Mouse (Mus musculus) mouse embryonic stem cell (cell line): Measurements from ENCODE around the gene Nfatc2.

ENCODE experiments used
- in situ Hi-C, 2 experiments: fragments of 300-500 bp; cut with MboI; formaldehyde crosslinking; loops; 1 replicate in 1 of 2; 3 replicates in 1 of 2; pipeline ENCODE4 v1.14.3; 2019 to 2020; ENCODE audit warnings: low sequenced_read_pairs in 2 of 2, low pct_unique_long_range_greater_than_20kb in 1 of 2, mixed read lengths in 1 of 2; ENCODE audit not compliant: unreplicated experiment in 1 of 2

Nfatc2 gene

DNA sequence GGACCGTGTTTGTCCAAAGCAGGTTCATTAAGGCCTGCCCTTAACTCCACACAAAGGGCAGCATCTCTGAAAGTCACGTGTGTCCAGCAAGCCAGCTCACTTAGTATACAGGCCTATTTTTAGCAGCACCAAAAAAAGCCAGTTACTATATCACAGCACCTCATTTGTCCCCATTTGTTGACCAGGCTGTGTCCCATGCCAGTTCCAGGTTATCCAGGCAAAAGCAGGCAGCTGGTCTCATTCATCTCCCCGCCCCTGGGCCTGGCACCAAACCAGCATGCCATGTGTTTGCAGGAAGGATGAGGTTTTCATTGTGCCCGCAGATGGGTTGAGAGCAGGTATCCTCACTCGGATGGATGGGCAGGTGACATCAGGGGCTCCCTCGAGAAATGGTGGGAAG is 16.6 kb downstream of the Nfatc2 start:
- in situ Hi-C loops, result no loop called here

DNA sequence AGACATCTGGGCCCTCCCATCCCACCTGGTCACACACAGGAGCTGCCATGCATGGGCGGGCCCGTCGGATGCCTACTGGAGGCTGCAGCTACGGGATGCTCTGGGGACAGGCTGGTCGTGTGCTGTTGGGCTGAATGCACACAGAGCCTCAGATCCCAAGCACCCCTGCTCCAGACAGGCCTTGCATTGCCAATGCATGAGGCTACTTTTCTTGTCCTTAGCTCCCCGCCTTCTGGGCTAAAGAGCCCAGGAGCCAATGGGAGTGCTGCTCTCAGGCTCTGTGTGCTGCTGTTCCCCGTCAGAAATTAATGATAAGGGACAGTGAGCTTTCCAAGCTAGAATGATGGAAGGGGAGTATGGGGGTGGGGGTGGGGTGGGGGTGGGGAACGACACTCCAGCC is 17.0 kb downstream of the Nfatc2 start:
- in situ Hi-C loops, result no loop called here

DNA sequence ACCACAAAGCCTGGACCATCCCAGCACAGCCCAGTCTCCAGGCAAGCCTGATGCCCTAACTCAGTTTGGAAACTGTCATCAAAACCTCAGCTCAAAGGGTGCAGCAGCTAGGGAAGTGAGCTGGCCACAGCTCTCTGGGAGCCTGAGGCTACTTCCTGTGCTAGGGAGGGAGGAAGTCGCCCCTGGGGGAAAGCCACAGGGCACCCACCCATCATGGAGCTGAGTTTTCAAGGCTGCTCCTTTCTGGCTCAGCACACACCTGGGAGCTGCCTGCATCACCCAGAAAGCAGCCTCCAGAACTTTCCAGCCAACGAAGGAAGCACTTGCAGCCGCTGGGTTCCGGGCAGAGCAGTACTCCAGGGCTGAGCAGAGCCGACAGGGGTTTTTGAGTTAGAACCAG is 18.4 kb downstream of the Nfatc2 start:
- in situ Hi-C loops, result no loop called here

DNA sequence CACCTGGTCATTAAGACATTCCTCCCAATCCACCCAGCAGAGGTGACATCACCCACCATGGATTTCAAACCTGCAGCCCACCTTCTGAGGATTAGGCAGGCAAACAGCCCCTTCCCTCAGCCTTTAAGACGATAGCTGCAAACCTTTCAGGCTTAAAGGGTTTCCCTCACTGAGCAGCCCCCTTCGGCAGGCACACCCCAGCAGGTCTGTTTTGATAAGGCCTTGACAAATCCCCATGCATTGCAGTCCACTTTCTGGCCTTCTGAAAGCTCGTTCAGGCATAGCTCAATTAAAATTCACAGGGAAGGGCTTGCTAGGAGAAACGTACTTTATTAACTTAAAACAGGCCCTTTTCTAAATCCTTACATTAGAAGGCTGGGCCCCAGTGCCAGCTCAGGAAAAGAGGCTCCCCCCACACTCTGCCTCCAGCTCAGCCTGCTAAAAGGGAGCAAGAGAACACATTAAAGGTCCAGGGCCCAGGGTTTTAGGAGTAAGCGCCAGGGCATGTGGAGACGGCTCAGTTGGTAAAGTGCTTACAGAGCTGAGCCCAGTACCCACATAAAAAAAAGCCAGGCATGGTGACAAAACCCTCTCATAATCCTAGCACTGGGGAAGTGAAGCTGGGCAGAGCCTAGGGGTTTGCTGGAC is 20.1 kb downstream of the Nfatc2 start:
- in situ Hi-C loops, result no loop called here

GRCm38 (mm10) chr2:168580295-168580915 is 21.1 kb downstream of the Nfatc2 start:
- in situ Hi-C loops, result no loop called here

- in situ Hi-C loops, result no loop called here
Observed at GRCm38 (mm10) chr2:168579601-168580130, 21.8 kb downstream of the Nfatc2 start.

DNA sequence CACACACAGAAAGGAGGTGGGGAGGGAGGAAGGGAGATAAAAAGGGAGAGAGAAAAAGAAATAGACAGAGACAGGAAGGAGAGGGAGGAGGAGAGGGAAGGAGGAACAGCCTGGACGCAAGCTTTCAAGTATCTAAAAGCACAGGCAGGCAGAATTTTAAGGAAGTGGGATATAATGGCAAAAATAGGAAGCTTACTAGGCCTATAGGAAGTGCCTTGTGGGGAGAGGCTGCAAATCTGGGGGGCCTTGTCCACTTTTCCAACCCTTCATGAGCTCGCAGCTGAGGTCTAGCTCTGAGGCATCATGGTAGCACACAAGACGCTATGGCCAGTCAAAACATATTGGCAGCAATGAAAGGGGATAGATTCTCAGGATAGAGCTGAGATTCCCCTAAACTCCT is 22.3 kb downstream of the Nfatc2 start:
- in situ Hi-C loops, result no loop called here

- in situ Hi-C loops, result no loop called here
Observed at GRCm38 (mm10) chr2:168578132-168578531, 23.3 kb downstream of the Nfatc2 start.

DNA sequence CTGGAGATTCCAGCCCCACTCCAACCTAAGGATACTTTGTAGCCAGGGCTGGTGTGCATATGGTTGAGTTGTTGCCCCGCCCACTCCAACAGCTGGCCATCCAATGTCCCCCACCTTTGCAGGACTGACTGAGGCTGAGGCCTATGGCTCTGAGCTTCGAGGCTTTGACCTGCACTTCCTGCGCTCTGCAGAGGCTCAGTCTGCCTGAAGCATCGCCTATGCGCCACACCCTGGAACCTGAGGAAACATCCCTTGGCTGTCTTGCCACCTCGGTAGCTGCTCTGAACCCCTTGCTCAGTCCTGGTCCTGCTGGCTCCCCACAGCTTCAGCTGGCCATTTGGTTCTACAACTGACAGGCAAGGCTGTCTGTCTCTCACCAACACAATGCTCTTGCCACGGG is 24.1 kb downstream of the Nfatc2 start:
- in situ Hi-C loops, result no loop called here

- in situ Hi-C loops, result no loop called here
Observed at GRCm38 (mm10) chr2:168575834-168576233, 25.6 kb downstream of the Nfatc2 start.

DNA sequence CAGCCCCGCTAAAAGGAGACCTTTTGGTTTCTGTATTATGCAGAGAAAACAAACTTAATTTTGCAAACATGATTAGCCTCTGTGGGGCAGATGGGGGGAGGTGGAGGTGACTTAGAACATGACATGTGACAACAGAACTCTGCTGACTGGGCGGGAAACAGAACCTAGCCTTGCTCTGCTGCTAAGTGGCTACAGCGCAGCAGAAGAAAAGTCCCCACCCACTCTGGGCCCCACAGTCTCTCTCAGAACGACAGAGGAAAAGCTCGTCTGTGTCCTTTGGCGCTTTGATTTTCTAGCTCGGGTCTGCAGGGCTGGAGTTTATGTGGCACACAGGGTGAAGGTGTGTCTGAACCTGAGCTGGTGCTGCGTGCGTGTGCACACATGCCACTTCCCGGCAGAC is 26.5 kb downstream of the Nfatc2 start:
- in situ Hi-C loops, result no loop called here

- in situ Hi-C loops, result no loop called here
Observed at GRCm38 (mm10) chr2:168573866-168574265, 27.6 kb downstream of the Nfatc2 start.

- in situ Hi-C loops, result no loop called here
Observed at GRCm38 (mm10) chr2:168571241-168571640, 30.2 kb downstream of the Nfatc2 start.

DNA sequence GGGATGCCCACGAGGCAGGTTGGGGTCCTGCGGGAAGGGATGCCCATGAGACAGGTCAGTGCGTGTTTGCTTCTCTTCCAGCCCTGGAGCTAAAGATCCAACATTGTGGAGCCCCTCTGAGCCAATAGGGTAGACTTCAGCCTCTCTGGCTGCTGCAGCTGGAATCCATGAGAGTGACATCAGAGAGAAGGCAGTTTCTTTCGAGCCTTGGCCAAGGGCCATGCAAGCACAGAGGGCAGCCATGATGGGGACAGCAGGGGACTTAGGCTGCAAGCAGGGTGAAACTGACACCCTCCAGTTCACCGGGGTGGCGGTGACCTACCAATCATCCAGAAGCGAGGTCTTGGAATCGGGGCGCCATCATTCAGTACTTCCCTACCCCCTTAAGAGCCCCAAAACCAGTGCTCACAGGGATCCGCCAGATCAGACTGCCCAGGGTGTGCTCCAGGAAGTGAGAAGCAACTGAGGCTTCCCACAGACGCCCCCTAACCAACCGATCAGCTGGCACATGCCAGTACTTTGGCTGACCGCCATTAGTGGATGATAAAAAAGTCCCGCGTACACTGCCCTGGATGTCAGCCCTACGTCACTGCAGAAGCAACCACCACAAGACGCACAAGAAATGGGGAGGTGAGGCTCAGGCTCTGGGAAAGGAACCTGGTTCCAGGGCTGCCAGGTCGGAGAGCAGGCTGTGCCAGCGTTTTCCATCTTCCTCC is 35.8 kb downstream of the Nfatc2 start:
- in situ Hi-C loops, result no loop called here

DNA sequence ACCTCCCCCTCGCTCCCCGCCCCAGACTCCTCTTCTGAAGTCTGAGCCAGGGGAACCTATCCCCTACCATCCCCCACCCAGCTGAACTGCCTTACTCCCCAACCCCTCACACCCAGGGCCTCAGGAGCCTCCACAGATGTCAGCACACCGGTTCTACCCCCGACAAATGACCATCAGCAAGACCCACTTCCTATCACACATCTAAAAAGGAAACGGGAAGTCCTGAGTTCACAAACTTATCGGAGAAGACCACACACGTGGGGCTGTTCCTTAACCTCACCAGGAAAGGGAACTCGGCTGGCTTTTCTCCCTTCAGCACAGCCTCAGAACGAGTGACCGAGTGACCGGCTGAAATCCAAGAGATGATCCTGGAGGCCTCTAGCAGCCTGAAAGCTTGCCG is 38.3 kb downstream of the Nfatc2 start:
- in situ Hi-C loops, result no loop called here

- in situ Hi-C loops, result no loop called here
Observed at GRCm38 (mm10) chr2:168557035-168557434, 44.4 kb downstream of the Nfatc2 start.

GRCm38 (mm10) chr2:168555897-168556670 is 45.4 kb downstream of the Nfatc2 start:
- in situ Hi-C loops, result no loop called here

DNA sequence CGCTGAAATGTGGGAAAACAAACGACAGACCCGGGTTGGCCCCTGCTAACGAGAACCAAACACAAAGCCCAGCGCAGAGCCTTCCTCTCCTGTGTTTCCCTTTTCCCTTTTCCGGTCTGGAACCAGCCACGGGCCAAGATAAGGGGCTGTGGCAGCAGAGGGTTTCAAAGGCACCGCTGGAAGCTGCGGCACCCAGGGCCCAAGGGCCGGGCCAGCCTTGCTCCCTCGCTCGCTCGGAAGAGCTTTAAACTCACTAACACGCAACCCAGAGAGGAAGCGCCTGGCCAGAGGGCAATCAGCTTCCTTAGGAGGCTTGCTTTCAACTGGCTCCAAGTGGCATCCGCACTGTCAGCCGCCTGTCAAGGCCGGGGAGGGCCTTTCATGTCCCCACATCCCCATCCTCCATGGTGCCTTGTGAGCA is 47.9 kb downstream of the Nfatc2 start:
- in situ Hi-C loops, result no loop called here

DNA sequence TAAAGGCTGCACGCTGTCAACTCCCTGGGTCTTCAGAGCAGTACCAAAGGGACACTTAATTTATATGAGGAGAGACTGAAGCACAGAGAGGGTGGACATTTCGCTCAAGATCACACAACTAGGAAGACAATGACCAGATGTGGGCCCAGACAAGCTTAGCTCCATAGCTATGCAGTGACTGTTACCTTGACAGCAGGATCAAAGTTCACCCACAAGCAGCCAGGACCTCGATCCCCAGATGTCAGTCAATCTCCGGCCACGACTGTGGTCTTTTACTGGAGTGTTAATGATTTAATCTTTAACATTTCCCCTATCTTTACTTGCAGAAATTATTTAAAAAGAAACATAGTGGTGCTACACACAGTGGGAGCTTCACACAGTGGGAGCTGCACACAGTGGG is 49.1 kb downstream of the Nfatc2 start:
- in situ Hi-C loops, result no loop called here
